Mouse (Mus musculus): ENCODE data around the gene Nwd2. TPM values are rescaled to one million over a fixed set of nuclear protein-coding genes. Genes with fewer than 3 reads are reported as not detected.
A peak's percentile ranks its signal among the peaks of the same experiment; 100 is the strongest.

Gene Nwd2
- total RNA-seq, 2 experiments from 2014 or later: 24.3 to 30.8 TPM

- DNase-seq (ENCODE audit: low spot score in 2 of 2): no peak
Measured at GRCm38 (mm10) chr5:63755092-63755761, 106.3 kb downstream of the Nwd2 start.

- no peak for DNase-seq (ENCODE audit: low spot score in 2 of 2)
Measured at GRCm38 (mm10) chr5:63755938-63756337, 107.0 kb downstream of the Nwd2 start.

GRCm38 (mm10) chr5:63765886-63766285 lies 117.0 kb downstream of the Nwd2 start:
- DNase-seq (ENCODE audit: low spot score in 2 of 2): peak in 1 of 2 experiments; percentile 52

- peak; percentile 46 to 76 for DNase-seq (ENCODE audit: low spot score in 2 of 2)
Measured at GRCm38 (mm10) chr5:63766715-63767114, 117.8 kb downstream of the Nwd2 start.

- peak in 1 of 2 experiments; percentile 64 for DNase-seq (ENCODE audit: low spot score in 2 of 2)
Measured at GRCm38 (mm10) chr5:63767464-63767863, 118.6 kb downstream of the Nwd2 start.

GRCm38 (mm10) chr5:63768220-63768619 lies 119.3 kb downstream of the Nwd2 start:
- no peak for DNase-seq (ENCODE audit: low spot score in 2 of 2)

- DNase-seq (ENCODE audit: low spot score in 2 of 2): peak in 1 of 2 experiments; percentile 25
Measured at GRCm38 (mm10) chr5:63772971-63773370, 124.1 kb downstream of the Nwd2 start.

GRCm38 (mm10) chr5:63773603-63774002 lies 124.7 kb downstream of the Nwd2 start:
- DNase-seq (ENCODE audit: low spot score in 2 of 2): no peak

- DNase-seq (ENCODE audit: low spot score in 2 of 2): no peak
Measured at GRCm38 (mm10) chr5:63788156-63788826, 139.4 kb downstream of the Nwd2 start.

- peak; percentile 69 to 79 for DNase-seq (ENCODE audit: low spot score in 2 of 2)
Measured at GRCm38 (mm10) chr5:63811819-63812508, 163.1 kb downstream of the Nwd2 start, which contains the start of gene 0610040J01Rik. 0610040J01Rik (plus strand) TSS chr5:63812363.

- no peak for DNase-seq (ENCODE audit: low spot score in 2 of 2)
Measured at GRCm38 (mm10) chr5:63812509-63812865, 163.6 kb downstream of the Nwd2 start.

GRCm38 (mm10) chr5:63816643-63817042 lies 167.7 kb downstream of the Nwd2 start:
- no peak for DNase-seq (ENCODE audit: low spot score in 2 of 2)

GRCm38 (mm10) chr5:63817270-63817669 lies 168.4 kb downstream of the Nwd2 start:
- no peak for DNase-seq (ENCODE audit: low spot score in 2 of 2)

GRCm38 (mm10) chr5:63818975-63819374 lies 170.1 kb downstream of the Nwd2 start:
- DNase-seq (ENCODE audit: low spot score in 2 of 2): no peak

- DNase-seq (ENCODE audit: low spot score in 2 of 2): no peak
Measured at GRCm38 (mm10) chr5:63819519-63819918, 170.6 kb downstream of the Nwd2 start.

GRCm38 (mm10) chr5:63821176-63821575 lies 172.3 kb downstream of the Nwd2 start:
- DNase-seq (ENCODE audit: low spot score in 2 of 2): no peak

GRCm38 (mm10) chr5:63821860-63822259 lies 173.0 kb downstream of the Nwd2 start:
- no peak for DNase-seq (ENCODE audit: low spot score in 2 of 2)

GRCm38 (mm10) chr5:63823362-63824332 lies 174.7 kb downstream of the Nwd2 start:
- DNase-seq (ENCODE audit: low spot score in 2 of 2): no peak

GRCm38 (mm10) chr5:63824599-63825350 lies 175.9 kb downstream of the Nwd2 start:
- DNase-seq (ENCODE audit: low spot score in 2 of 2): no peak

GRCm38 (mm10) chr5:63825881-63826280 lies 177.0 kb downstream of the Nwd2 start:
- no peak for DNase-seq (ENCODE audit: low spot score in 2 of 2)
